Mouse (Mus musculus) intestine, embryonic 14.5 days (tissue): ENCODE results near the gene Esyt3. TPM values are rescaled to one million over a fixed set of nuclear protein-coding genes. Genes with fewer than 3 reads are reported as not detected.

ENCODE experiments used
- ATAC-seq: fragments of 200-750 bp; cut with Nextera tagmentation; replicated peaks from 2 replicates; pipeline ENCODE4 v1.8.0; 2017; ENCODE audit warnings: low read depth, moderate number of reproducible peaks, moderate TSS enrichment, moderate library complexity; ENCODE audit not compliant: low FRiP score, low TSS enrichment
- DNase-seq: peaks from one replicate; pipeline ENCODE4 v3.0.0-alpha.2; 2018; ENCODE audit warnings: low spot score
- H3K27ac ChIP-seq: fragments of 300-500 bp; sonication (generic); 2 replicates; pipeline ENCODE4 v1.5.1; 2014; ENCODE audit warnings: low read depth, mild to moderate bottlenecking, control low read depth
- H3K27me3 ChIP-seq: fragments of 300-500 bp; sonication (generic); replicated peaks from 2 replicates; pipeline ENCODE4 v1.6.1; 2014; ENCODE audit warnings: low read length, control low read depth; ENCODE audit not compliant: control insufficient read depth, insufficient read depth
- H3K36me3 ChIP-seq: fragments of 300-500 bp; sonication (generic); 2 replicates; pipeline ENCODE4 v1.6.1; 2014; ENCODE audit warnings: low read length, control low read depth; ENCODE audit not compliant: control insufficient read depth, insufficient read depth
- H3K4me1 ChIP-seq: fragments of 300-500 bp; sonication (generic); replicated peaks from 2 replicates; pipeline ENCODE4 v1.6.1; 2014; ENCODE audit warnings: low read length, control low read depth, mixed read lengths; ENCODE audit not compliant: control insufficient read depth, insufficient read depth
- H3K4me2 ChIP-seq: fragments of 300-500 bp; sonication (generic); 2 replicates; pipeline ENCODE4 v1.6.1; 2014; ENCODE audit warnings: low read length
- H3K4me3 ChIP-seq: fragments of 300-500 bp; sonication (generic); 2 replicates; pipeline ENCODE4 v1.5.1; 2014; ENCODE audit warnings: low read depth, low read length, control low read depth, mixed read lengths
- H3K9ac ChIP-seq: fragments of 300-500 bp; sonication (generic); 2 replicates; pipeline ENCODE4 v1.6.1; 2014; ENCODE audit warnings: mild to moderate bottlenecking, low read length
- H3K9me3 ChIP-seq: fragments of 300-500 bp; sonication (generic); 2 replicates; pipeline ENCODE4 v1.6.1; 2016; ENCODE audit warnings: low read length, control low read depth; ENCODE audit not compliant: control insufficient read depth
- WGBS: fragments of 180-500 bp; shearing (Covaris S2); extraction: QIAGEN DNeasy Blood & Tissue Kit; methylation state at CpG from one replicate; pipeline ENCODE4 v1.1.7; 2014; 5-methylcytosine and 5-hydroxymethylcytosine counted together
- polyA plus RNA-seq: library from polyadenylated mRNA; unstranded; fragments of >200 nt; fragmentation: Nextera tagmentation; extraction: Ambion mirVana; gene quantifications from 2 replicates; pipeline ENCODE4 v1.2.1, GENCODE M21; 2014

The Esyt3 gene
- polyA plus RNA-seq: 0.24 and 0.38 TPM in 2 replicates

DNA sequence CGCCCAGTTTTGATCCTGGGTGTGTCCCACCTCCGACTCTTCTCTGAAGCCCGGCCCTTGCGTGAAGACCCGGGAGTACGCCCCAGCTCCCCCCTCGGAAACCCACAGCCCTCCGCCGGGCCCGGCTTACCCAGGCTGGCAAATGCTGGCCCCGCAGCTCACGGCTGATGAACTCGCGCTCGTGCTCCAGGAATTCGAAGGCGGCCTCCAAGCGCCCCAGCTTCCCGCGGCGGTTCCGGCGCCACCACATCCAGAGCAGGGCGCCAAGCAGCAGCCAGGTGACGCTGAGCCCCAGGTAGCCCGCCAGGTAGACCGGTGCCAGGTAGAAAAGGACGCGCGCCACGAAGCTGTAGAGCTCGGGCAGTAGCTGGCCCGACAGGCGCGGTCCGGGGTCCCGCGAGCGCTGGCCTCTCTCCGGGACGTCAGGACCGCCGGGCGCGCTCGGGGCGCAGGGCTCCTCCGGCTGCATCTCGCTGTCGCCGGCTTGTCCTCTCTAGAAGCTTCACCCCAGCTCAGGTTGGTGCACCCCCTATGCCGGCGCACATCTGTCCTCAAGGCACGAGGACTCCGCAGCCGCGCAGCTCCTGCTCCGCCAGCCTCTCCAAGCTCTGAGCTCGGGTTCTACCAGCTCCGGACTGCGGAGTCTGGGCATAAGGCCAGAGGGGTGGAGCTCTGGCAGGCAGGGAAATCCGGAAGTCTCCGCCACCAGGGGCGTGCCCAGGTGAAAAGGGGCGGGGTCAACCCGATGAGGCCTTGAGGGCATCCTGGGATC, at the start of gene Esyt3:
Gene Esyt3, minus strand, starts transcription at position 637 of the 772 bp plus-strand sequence.
- Histone ChIP-seq H3K4me3 (peak within 1 kb of the TSS; percentile 40), H3K36me3 (no peaks in the 10 kb centered on the region), H3K4me1 (peaks cover 9% of the 10 kb centered on the region), H3K27me3 (peaks cover 37% of the 10 kb centered on the region), H3K9ac (0 out of 2 replicates have a peak within 1 kb of the TSS, but pooled peaks have one; percentile 27), H3K9me3 (no peaks in the 10 kb centered on the region), H3K27ac (no peak within 1 kb of the TSS), H3K4me2 (peak within 1 kb of the TSS; percentile 84)
- WGBS: under 1% methylated on average over 59 of the region's 66 CpGs
- DNase-seq (peak; percentile 77), ATAC-seq (peak; percentile 77)

DNA sequence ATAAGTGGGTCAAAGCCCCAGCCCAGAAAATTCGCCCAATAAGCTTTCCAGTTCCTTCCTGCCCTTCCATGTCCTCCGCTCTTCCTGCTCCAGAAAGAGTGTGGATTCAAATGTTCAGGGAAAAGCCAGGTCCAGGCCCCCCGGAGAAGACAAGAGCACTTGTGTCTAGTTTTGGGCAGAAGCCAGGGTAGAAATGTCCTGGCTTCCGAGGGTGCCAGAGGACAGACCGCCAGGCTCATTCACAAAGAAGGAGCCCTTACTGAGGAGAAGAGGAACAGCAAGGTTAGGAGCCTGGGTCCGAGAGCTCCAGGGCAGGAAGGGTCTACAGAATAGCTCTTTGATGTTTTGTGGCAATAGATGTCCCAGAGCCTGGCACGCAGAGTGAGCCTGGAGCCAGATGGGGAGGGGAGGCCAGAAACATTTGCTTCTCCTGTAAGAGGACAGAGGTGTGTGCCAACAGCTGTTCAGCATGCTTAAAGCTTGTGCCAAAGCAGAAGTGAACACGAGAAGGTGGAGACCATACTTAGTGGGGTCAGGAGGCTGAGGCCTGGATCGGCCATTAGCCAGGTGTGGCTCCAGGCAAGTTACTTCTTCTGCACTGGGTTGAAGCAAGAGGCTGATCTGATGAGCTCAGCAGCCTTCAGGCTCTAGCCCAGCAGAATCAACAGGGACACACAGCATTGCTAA, 43.1 kb upstream of the Esyt3 start:
- 77% methylated on average over 9 of the region's 9 CpGs for WGBS
- Histone ChIP-seq H3K4me3 (no peak overlapping the region), H3K9me3 (no peaks in the 10 kb centered on the region), H3K9ac (no peak overlapping the region), H3K36me3 (no peaks in the 10 kb centered on the region), H3K27me3 (no peaks in the 10 kb centered on the region), H3K4me1 (no peaks in the 10 kb centered on the region), H3K27ac (no peak overlapping the region), H3K4me2 (no peak overlapping the region)
- DNase-seq (no peak), ATAC-seq (no peak)

DNA sequence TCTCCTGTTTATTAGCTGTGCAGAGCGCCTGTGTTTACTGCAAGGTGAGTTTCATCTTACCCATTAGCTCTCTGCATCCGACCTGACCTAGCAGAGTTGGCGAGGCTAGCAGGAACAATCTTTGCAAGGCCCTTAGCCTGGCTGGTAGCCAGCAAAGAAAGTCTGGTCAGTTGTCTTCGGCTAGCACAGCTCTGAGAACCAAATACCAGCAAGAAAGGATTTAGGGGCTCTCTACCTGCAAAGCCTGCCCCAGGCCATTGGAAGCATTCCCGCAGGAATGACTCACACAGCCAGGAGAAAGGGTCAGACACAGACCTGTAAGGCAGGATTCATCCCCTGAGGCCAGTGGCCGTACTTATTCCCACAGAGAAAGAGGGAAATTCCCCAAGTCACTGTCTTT, 42.4 kb upstream of the Esyt3 start:
- ATAC-seq: no peak
- H3K36me3 ChIP-seq: no peaks in the 10 kb centered on the region
- no peaks in the 10 kb centered on the region for H3K27me3 ChIP-seq
- no peak for DNase-seq
- WGBS: 69% methylated on average over 6 of the region's 6 CpGs
- H3K9me3 ChIP-seq: no peaks in the 10 kb centered on the region
- H3K27ac ChIP-seq: no peak overlapping the region
- no peaks in the 10 kb centered on the region for H3K4me1 ChIP-seq
- H3K9ac ChIP-seq: no peak overlapping the region
- no peak overlapping the region for H3K4me2 ChIP-seq
- no peak overlapping the region for H3K4me3 ChIP-seq

DNA sequence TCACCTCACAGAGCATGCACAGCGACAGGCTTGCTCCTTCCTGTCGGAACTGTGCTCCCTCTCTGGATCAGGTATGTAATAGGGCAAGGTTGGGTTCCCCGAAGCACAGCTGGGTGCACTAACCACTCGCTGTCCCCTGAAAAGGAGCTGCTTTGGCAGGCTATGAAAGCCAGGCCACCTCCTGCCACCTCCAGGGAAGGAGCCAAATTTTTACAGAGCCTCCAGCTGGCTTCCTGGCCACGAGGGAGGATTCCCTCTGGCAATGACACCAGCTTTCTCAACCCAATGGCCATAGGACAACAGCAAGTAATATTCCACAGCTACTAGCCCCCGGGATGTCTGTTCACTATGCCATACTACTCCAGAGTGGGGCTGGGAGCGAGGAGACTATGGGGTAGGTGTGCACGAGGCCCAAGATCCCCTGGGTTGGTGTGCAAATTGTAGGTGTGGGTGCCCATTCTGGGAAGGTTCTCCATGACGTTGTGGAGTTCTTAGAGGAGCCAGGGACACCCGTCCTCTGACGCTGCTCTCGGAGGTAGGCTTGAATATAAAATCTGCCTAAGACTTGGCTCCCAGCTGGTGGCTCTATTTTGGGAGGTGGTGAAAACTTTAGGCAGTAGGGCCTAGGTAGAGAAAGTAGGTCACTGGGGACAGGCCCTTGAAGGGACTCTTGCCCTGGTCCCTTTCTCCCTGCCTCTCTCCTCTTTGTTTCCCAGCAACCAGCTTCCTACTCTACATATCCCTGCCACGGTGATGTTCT, 38.9 kb upstream of the Esyt3 start:
- no peak for ATAC-seq

GRCm38 (mm10) chr9:99394366-99394765, 36.0 kb upstream of the Esyt3 start:
- H3K36me3 ChIP-seq: peaks cover 5% of the 10 kb centered on the region; the same call in 1 of the 2 replicates
- H3K27me3 ChIP-seq: no peaks in the 10 kb centered on the region
- DNase-seq (no peak), ATAC-seq (no peak)
- H3K27ac ChIP-seq: no peak overlapping the region
- no peak overlapping the region for H3K4me2 ChIP-seq
- WGBS: 82% methylated on average over 11 of the region's 11 CpGs
- no peak overlapping the region for H3K9ac ChIP-seq
- no peaks in the 10 kb centered on the region for H3K9me3 ChIP-seq
- no peaks in the 10 kb centered on the region for H3K4me1 ChIP-seq
- H3K4me3 ChIP-seq: no peak overlapping the region

More for the DNA sequence above, 38.9 kb upstream of the Esyt3 start:
- H3K4me3 ChIP-seq: no peak overlapping the region
- H3K9me3 ChIP-seq: no peaks in the 10 kb centered on the region
- no peaks in the 10 kb centered on the region for H3K4me1 ChIP-seq
- DNase-seq: no peak
- WGBS: 80% methylated on average over 13 of the region's 13 CpGs
- no peaks in the 10 kb centered on the region for H3K27me3 ChIP-seq
- peaks cover 5% of the 10 kb centered on the region; the same call in 1 of the 2 replicates for H3K36me3 ChIP-seq
- H3K4me2 ChIP-seq: no peak overlapping the region
- no peak overlapping the region for H3K9ac ChIP-seq
- no peak overlapping the region for H3K27ac ChIP-seq

DNA sequence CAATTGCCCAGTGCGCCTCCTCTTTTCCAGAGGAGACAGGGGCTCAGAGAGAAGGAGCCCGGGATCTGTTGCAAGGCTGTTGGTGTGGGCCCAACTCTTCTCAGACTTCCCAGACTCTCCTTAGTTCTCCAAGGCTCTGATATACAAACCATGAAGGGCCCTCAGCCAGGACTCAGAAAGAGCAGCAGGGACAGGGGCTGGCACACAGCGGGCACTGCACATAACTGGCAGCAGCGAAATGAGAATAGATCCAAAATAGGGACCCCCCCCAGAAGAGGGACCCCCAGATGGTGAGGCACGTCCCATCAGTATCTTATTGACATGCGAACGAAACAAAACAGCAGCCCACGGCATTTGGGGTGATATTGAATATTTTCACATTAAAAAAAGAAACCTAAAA, 34.8 kb upstream of the Esyt3 start:
- ATAC-seq: no peak
- H3K4me2 ChIP-seq: no peak overlapping the region
- H3K4me1 ChIP-seq: no peaks in the 10 kb centered on the region
- no peak for DNase-seq
- H3K36me3 ChIP-seq: peaks cover 7% of the 10 kb centered on the region; the same call in 1 of the 2 replicates
- no peak overlapping the region for H3K27ac ChIP-seq
- 94% methylated on average over 8 of the region's 8 CpGs for WGBS
- H3K27me3 ChIP-seq: no peaks in the 10 kb centered on the region
- H3K9me3 ChIP-seq: no peaks in the 10 kb centered on the region
- H3K4me3 ChIP-seq: no peak overlapping the region
- H3K9ac ChIP-seq: no peak overlapping the region

DNA sequence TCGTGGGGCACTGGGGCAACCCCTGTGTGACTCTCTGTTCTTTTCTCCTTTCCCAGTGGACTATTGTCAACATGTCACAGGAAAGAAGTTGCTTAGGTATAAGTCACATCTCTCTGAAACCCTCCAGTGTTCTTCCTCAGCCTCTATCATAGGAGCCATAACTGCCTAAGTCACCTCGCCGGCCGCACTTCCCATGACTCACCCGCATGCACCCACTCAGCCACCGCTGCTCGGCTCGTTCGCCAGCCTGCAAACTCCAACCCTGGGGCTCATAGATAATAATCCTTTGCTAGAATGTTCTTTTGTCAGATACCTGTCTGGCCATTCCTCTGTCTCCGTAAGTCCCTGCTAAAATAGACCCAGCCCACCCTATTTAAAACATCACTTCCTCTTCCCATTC, 33.2 kb upstream of the Esyt3 start:
- H3K4me2 ChIP-seq: no peak overlapping the region
- DNase-seq (no peak), ATAC-seq (no peak)
- H3K27me3 ChIP-seq: no peaks in the 10 kb centered on the region
- H3K4me3 ChIP-seq: no peak overlapping the region
- no peaks in the 10 kb centered on the region for H3K9me3 ChIP-seq
- WGBS: 90% methylated on average over 10 of the region's 10 CpGs
- peaks cover 10% of the 10 kb centered on the region; the same call in 1 of the 2 replicates for H3K36me3 ChIP-seq
- no peak overlapping the region for H3K9ac ChIP-seq
- no peaks in the 10 kb centered on the region for H3K4me1 ChIP-seq
- H3K27ac ChIP-seq: no peak overlapping the region

DNA sequence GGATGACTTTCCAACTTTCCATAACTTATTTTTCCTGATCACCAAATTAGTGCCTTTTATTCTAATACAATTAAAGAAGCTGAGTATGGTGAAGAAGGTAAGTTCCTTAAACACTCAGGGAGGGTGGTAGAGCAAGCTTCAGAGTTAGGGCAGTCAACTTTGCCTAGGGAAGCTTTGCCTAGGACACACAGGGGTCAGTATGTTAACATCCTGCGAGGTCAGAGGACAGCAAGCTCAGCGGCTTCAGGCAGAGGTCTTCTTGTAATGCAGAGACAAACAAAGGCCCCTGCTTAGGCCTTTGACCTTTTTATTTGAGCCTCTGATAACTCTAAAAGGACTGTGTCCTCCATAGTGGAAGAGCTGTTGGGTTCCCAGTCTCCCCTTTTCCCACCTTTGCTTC, 32.4 kb upstream of the Esyt3 start:
- DNase-seq (no peak), ATAC-seq (no peak)
- H3K4me3 ChIP-seq: no peak overlapping the region
- H3K4me1 ChIP-seq: no peaks in the 10 kb centered on the region
- peaks cover 10% of the 10 kb centered on the region; the same call in 1 of the 2 replicates for H3K36me3 ChIP-seq
- no peak overlapping the region for H3K9ac ChIP-seq
- 31% methylated on average over 2 of the region's 2 CpGs for WGBS
- no peaks in the 10 kb centered on the region for H3K27me3 ChIP-seq
- no peak overlapping the region for H3K4me2 ChIP-seq
- H3K27ac ChIP-seq: no peak overlapping the region
- no peaks in the 10 kb centered on the region for H3K9me3 ChIP-seq
